Mouse (Mus musculus) brain, embryonic 14.5 days (tissue): ENCODE data around the gene Slc39a11. TPM values are rescaled to one million over a fixed set of nuclear protein-coding genes. Genes with fewer than 3 reads are reported as not detected.
"Not testable (repeated sequence)": the region's sequence is repeated elsewhere in the genome, so short reads cannot be mapped to it uniquely, and the experiment has no call there.

Experiments used
- DNase-seq: peaks from one replicate; pipeline ENCODE4 v3.0.0-alpha.2; 2011; ENCODE audit warnings: low read depth
- CTCF ChIP-seq: fragments of 200-500 bp; IDR thresholded peaks from 2 replicates; pipeline ENCODE4 v1.5.1; 2012; ENCODE audit warnings: inconsistent platforms, mild to moderate bottlenecking, moderate library complexity, borderline replicate concordance; ENCODE audit not compliant: insufficient read depth, insufficient read length; ENCODE audit errors: extremely low read depth
- POLR2A ChIP-seq: fragments of 200-500 bp; IDR thresholded peaks from 2 replicates; pipeline ENCODE4 v1.6.1; 2012; ENCODE audit warnings: mild to moderate bottlenecking, inconsistent platforms, borderline replicate concordance; ENCODE audit not compliant: poor library complexity, insufficient read depth, insufficient read length, severe bottlenecking; ENCODE audit errors: extremely low read depth
- polyA plus RNA-seq: library from polyadenylated mRNA; depleted of rRNA; stranded (reverse); fragments of >200 nt; gene quantifications from 2 replicates; pipeline ENCODE4 v1.2.3, GENCODE M21; 2012

Gene Slc39a11
- polyA plus RNA-seq, 1 experiment, result 24.3 TPM

- no peak for DNase-seq
- TF ChIP-seq POLR2A (no peak), CTCF (no peak)
These were observed 72.7 kb downstream of the Slc39a11 start for GRCm38 (mm10) chr11:113577221-113577620.

GRCm38 (mm10) chr11:113572641-113573040 is 77.2 kb downstream of the Slc39a11 start:
- TF ChIP-seq CTCF (no peak), POLR2A (no peak)
- DNase-seq, result peak; percentile 81

GRCm38 (mm10) chr11:113571616-113572015 is 78.3 kb downstream of the Slc39a11 start:
- no peak for DNase-seq
- TF ChIP-seq POLR2A, result no peak
- TF ChIP-seq CTCF, result no peak

GRCm38 (mm10) chr11:113568999-113569398 is 80.9 kb downstream of the Slc39a11 start:
- TF ChIP-seq CTCF (no peak), POLR2A (no peak)
- DNase-seq, result no peak

GRCm38 (mm10) chr11:113567926-113568325 is 82.0 kb downstream of the Slc39a11 start:
- not testable (repeated sequence) for DNase-seq

- TF ChIP-seq CTCF (no peak), POLR2A (no peak)
- DNase-seq, result peak; percentile 95
These were observed 84.6 kb downstream of the Slc39a11 start for GRCm38 (mm10) chr11:113565006-113565995.

- no peak for DNase-seq
- TF ChIP-seq POLR2A (no peak), CTCF (no peak)
These were observed 87.6 kb downstream of the Slc39a11 start for GRCm38 (mm10) chr11:113562326-113562725.

GRCm38 (mm10) chr11:113560150-113560549 is 89.7 kb downstream of the Slc39a11 start:
- no peak for DNase-seq
- TF ChIP-seq CTCF (no peak), POLR2A (no peak)

- DNase-seq, result peak; percentile 68
- TF ChIP-seq POLR2A (no peak), CTCF (no peak)
These were observed 91.4 kb downstream of the Slc39a11 start for GRCm38 (mm10) chr11:113558505-113558904.

GRCm38 (mm10) chr11:113556142-113556541 is 93.7 kb downstream of the Slc39a11 start:
- TF ChIP-seq CTCF (no peak), POLR2A (no peak)
- no peak for DNase-seq

GRCm38 (mm10) chr11:113554701-113555360 is 95.0 kb downstream of the Slc39a11 start:
- no peak for DNase-seq
- no peak for TF ChIP-seq CTCF
- no peak for TF ChIP-seq POLR2A

- TF ChIP-seq POLR2A (no peak), CTCF (no peak)
- DNase-seq, result peak; percentile 92
These were observed 95.7 kb downstream of the Slc39a11 start for GRCm38 (mm10) chr11:113554194-113554593.

GRCm38 (mm10) chr11:113553605-113554004 is 96.3 kb downstream of the Slc39a11 start:
- DNase-seq, result peak; percentile 72

More at GRCm38 (mm10) chr11:113553605-113554004, 96.3 kb downstream of the Slc39a11 start:
- TF ChIP-seq POLR2A (no peak), CTCF (no peak)
